Mouse (Mus musculus) heart, embryonic 15.5 days (tissue): ENCODE measurements around the gene Bnip3. TPM values are rescaled to one million over a fixed set of nuclear protein-coding genes. Genes with fewer than 3 reads are reported as not detected.

Experiments used
- ATAC-seq: fragments of 200-750 bp; cut with Nextera tagmentation; replicated peaks from 2 replicates; pipeline ENCODE4 v1.8.0; 2017; ENCODE audit warnings: low read depth, moderate TSS enrichment; ENCODE audit not compliant: insufficient number of reproducible peaks, insufficient read depth, low FRiP score
- H3K27ac ChIP-seq: fragments of 300-500 bp; sonication (generic); 2 replicates; pipeline ENCODE4 v1.5.1; 2015; ENCODE audit warnings: mild to moderate bottlenecking, inconsistent platforms
- H3K27me3 ChIP-seq: fragments of 300-500 bp; sonication (generic); 2 replicates; pipeline ENCODE4 v1.6.1; 2015; ENCODE audit warnings: inconsistent platforms
- H3K36me3 ChIP-seq: fragments of 300-500 bp; sonication (generic); 2 replicates; pipeline ENCODE4 v1.6.1; 2015; ENCODE audit warnings: mild to moderate bottlenecking, inconsistent platforms
- H3K4me1 ChIP-seq: fragments of 300-500 bp; sonication (generic); replicated peaks from 2 replicates; pipeline ENCODE4 v1.6.1; 2015; ENCODE audit warnings: inconsistent platforms
- H3K4me2 ChIP-seq: fragments of 300-500 bp; sonication (generic); 2 replicates; pipeline ENCODE4 v1.6.1; 2015; ENCODE audit warnings: inconsistent platforms, mild to moderate bottlenecking, moderate library complexity
- H3K4me3 ChIP-seq: fragments of 300-500 bp; sonication (generic); 2 replicates; pipeline ENCODE4 v1.5.1; 2015; ENCODE audit warnings: mild to moderate bottlenecking, inconsistent platforms
- H3K9ac ChIP-seq: fragments of 300-500 bp; sonication (generic); 2 replicates; pipeline ENCODE4 v1.6.1; 2015; ENCODE audit warnings: mild to moderate bottlenecking, inconsistent platforms
- H3K9me3 ChIP-seq: fragments of 300-500 bp; sonication (generic); replicated peaks from 2 replicates; pipeline ENCODE4 v1.6.1; 2016; ENCODE audit warnings: inconsistent platforms
- WGBS: fragments of 180-500 bp; shearing (Covaris S2); methylation state at CpG from one replicate; pipeline ENCODE4 v1.1.7; 2015; ENCODE audit warnings: mixed read lengths; 5-methylcytosine and 5-hydroxymethylcytosine counted together
- polyA plus RNA-seq: library from polyadenylated mRNA; unstranded; fragments of >200 nt; fragmentation: Nextera tagmentation; extraction: Ambion mirVana; gene quantifications from 2 replicates; pipeline ENCODE4 v1.2.1, GENCODE M21; 2015

Gene Bnip3
- polyA plus RNA-seq, 1 experiment from 2014 or later = 248 TPM

GRCm38 (mm10) chr7:138934523-138934922 is 25.2 kb upstream of the Bnip3 start:
- Histone ChIP-seq H3K9me3 (no peaks in the 10 kb centered on the region), H3K27me3 (peaks cover 17% of the 10 kb centered on the region), H3K4me1 (no peaks in the 10 kb centered on the region), H3K9ac (no peak overlapping the region), H3K4me2 (no peak overlapping the region), H3K27ac (no peak overlapping the region), H3K36me3 (no peaks in the 10 kb centered on the region), H3K4me3 (no peak overlapping the region)
- 82% methylated on average over 3 of the region's 3 CpGs for whole genome bisulfite sequencing
- no peak for ATAC-seq

- no peak overlapping the region for H3K27ac ChIP-seq
- no peak overlapping the region for H3K4me3 ChIP-seq
- WGBS = 89% methylated on average over 4 of the region's 4 CpGs
- no peak overlapping the region for H3K9ac ChIP-seq
- no peak overlapping the region for H3K4me2 ChIP-seq
- ATAC-seq = no peak
- no peaks in the 10 kb centered on the region for H3K27me3 ChIP-seq
- H3K9me3 ChIP-seq = no peaks in the 10 kb centered on the region
- no peaks in the 10 kb centered on the region for H3K4me1 ChIP-seq
- no peaks in the 10 kb centered on the region for H3K36me3 ChIP-seq
These were observed 19.1 kb upstream of the Bnip3 start for GRCm38 (mm10) chr7:138928456-138928855.

GRCm38 (mm10) chr7:138923756-138924425 is 14.6 kb upstream of the Bnip3 start:
- Histone ChIP-seq H3K4me3 (no peak overlapping the region), H3K27ac (no peak overlapping the region), H3K36me3 (no peaks in the 10 kb centered on the region), H3K9me3 (no peaks in the 10 kb centered on the region), H3K9ac (no peak overlapping the region), H3K27me3 (no peaks in the 10 kb centered on the region), H3K4me2 (no peak overlapping the region), H3K4me1 (peaks cover 7% of the 10 kb centered on the region)
- ATAC-seq = no peak
- 6% methylated on average over 3 of the region's 3 CpGs for WGBS

GRCm38 (mm10) chr7:138921611-138922010 is 12.3 kb upstream of the Bnip3 start:
- H3K4me3 ChIP-seq = no peak overlapping the region
- no peaks in the 10 kb centered on the region for H3K27me3 ChIP-seq
- WGBS = 88% methylated on average over 8 of the region's 8 CpGs
- H3K4me1 ChIP-seq = peaks cover 8% of the 10 kb centered on the region
- H3K4me2 ChIP-seq = no peak overlapping the region
- no peaks in the 10 kb centered on the region for H3K36me3 ChIP-seq
- no peak overlapping the region for H3K27ac ChIP-seq
- no peak for ATAC-seq
- H3K9me3 ChIP-seq = no peaks in the 10 kb centered on the region
- H3K9ac ChIP-seq = no peak overlapping the region

- Histone ChIP-seq H3K36me3 (no peaks in the 10 kb centered on the region), H3K4me3 (peak overlapping the region; percentile 44), H3K27me3 (no peaks in the 10 kb centered on the region), H3K9me3 (no peaks in the 10 kb centered on the region), H3K4me2 (peak overlapping the region; percentile 67), H3K27ac (peak overlapping the region; percentile 92), H3K9ac (peak overlapping the region; percentile 32), H3K4me1 (peaks cover 8% of the 10 kb centered on the region)
- under 1% methylated on average over 26 of the region's 26 CpGs for WGBS
- ATAC-seq = peak; percentile 88
These were observed 10.0 kb upstream of the Bnip3 start for GRCm38 (mm10) chr7:138919156-138919944.

- ATAC-seq = no peak
- peaks cover 7% of the 10 kb centered on the region for H3K4me1 ChIP-seq
- no peak overlapping the region for H3K27ac ChIP-seq
- H3K4me3 ChIP-seq = no peak overlapping the region
- H3K9me3 ChIP-seq = no peaks in the 10 kb centered on the region
- no peak overlapping the region for H3K9ac ChIP-seq
- WGBS = 72% methylated on average over 3 of the region's 3 CpGs
- no peaks in the 10 kb centered on the region for H3K36me3 ChIP-seq
- no peak overlapping the region for H3K4me2 ChIP-seq
- no peaks in the 10 kb centered on the region for H3K27me3 ChIP-seq
These were observed 4.3 kb upstream of the Bnip3 start for GRCm38 (mm10) chr7:138913616-138914015.

GRCm38 (mm10) chr7:138910193-138910562 is 859 bp upstream of the Bnip3 start:
- WGBS = 23% methylated on average over 7 of the region's 7 CpGs
- H3K36me3 ChIP-seq = no peaks in the 10 kb centered on the region
- H3K27me3 ChIP-seq = no peaks in the 10 kb centered on the region
- H3K9me3 ChIP-seq = no peaks in the 10 kb centered on the region
- peak overlapping the region; percentile 87 for H3K4me2 ChIP-seq
- no peak for ATAC-seq
- peak overlapping the region; percentile 92 for H3K4me3 ChIP-seq
- peak overlapping the region; percentile 63; the same call in 1 of the 2 replicates for H3K9ac ChIP-seq
- H3K27ac ChIP-seq = peak overlapping the region; percentile 93
- H3K4me1 ChIP-seq = peaks cover 28% of the 10 kb centered on the region

- Histone ChIP-seq H3K36me3 (no peaks in the 10 kb centered on the region), H3K27ac (peak overlapping the region; percentile 93), H3K4me3 (peak overlapping the region; percentile 92), H3K9me3 (no peaks in the 10 kb centered on the region), H3K4me1 (peaks cover 31% of the 10 kb centered on the region), H3K9ac (peak overlapping the region; percentile 98), H3K4me2 (peak overlapping the region; percentile 87), H3K27me3 (no peaks in the 10 kb centered on the region)
- WGBS = 7% methylated on average over 10 of the region's 10 CpGs
- no peak for ATAC-seq
These were observed 497 bp downstream of the Bnip3 start for GRCm38 (mm10) chr7:138908768-138909276.

GRCm38 (mm10) chr7:138907976-138908375 is 1.3 kb downstream of the Bnip3 start:
- Histone ChIP-seq H3K4me3 (peak overlapping the region; percentile 92), H3K9me3 (no peaks in the 10 kb centered on the region), H3K9ac (peak overlapping the region; percentile 98), H3K4me2 (peak overlapping the region; percentile 87), H3K36me3 (no peaks in the 10 kb centered on the region), H3K4me1 (peaks cover 33% of the 10 kb centered on the region), H3K27me3 (no peaks in the 10 kb centered on the region), H3K27ac (peak overlapping the region; percentile 93)
- no peak for ATAC-seq
- whole genome bisulfite sequencing = 53% methylated on average over 5 of the region's 5 CpGs

- no peak for ATAC-seq
- no peaks in the 10 kb centered on the region for H3K36me3 ChIP-seq
- 0 out of 2 replicates have a peak overlapping the region, but pooled peaks have one; percentile 98 for H3K9ac ChIP-seq
- WGBS = 5% methylated on average over 7 of the region's 7 CpGs
- peak overlapping the region; percentile 93 for H3K27ac ChIP-seq
- H3K4me1 ChIP-seq = peaks cover 39% of the 10 kb centered on the region
- no peaks in the 10 kb centered on the region for H3K9me3 ChIP-seq
- H3K27me3 ChIP-seq = no peaks in the 10 kb centered on the region
- peak overlapping the region; percentile 43 for H3K4me3 ChIP-seq
- H3K4me2 ChIP-seq = peak overlapping the region; percentile 87
These were observed 2.3 kb downstream of the Bnip3 start for GRCm38 (mm10) chr7:138907043-138907442.

GRCm38 (mm10) chr7:138906441-138906840 is 2.9 kb downstream of the Bnip3 start:
- Histone ChIP-seq H3K27me3 (no peaks in the 10 kb centered on the region), H3K9me3 (no peaks in the 10 kb centered on the region), H3K9ac (peak overlapping the region; percentile 25; the same call in 1 of the 2 replicates), H3K4me3 (peak overlapping the region; percentile 43), H3K4me2 (peak overlapping the region; percentile 87), H3K4me1 (peaks cover 39% of the 10 kb centered on the region), H3K27ac (peak overlapping the region; percentile 93), H3K36me3 (no peaks in the 10 kb centered on the region)
- 41% methylated on average over 1 of the region's 1 CpGs for WGBS
- no peak for ATAC-seq
